Mouse (Mus musculus) R1 (cell line): ENCODE measurements around the gene Clec2g.
A peak's percentile ranks its signal among the peaks of the same experiment; 100 is the strongest.
"Not testable (repeated sequence)": the region's sequence is repeated elsewhere in the genome, so short reads cannot be mapped to it uniquely, and the experiment has no call there.

Source experiments
- DNase-seq: peaks from one replicate; pipeline ENCODE4 v3.0.0-alpha.2; 2018; ENCODE audit warnings: low read depth, low spot score

Gene Clec2g

GRCm38 (mm10) chr6:128971394-128972039 lies 37.3 kb downstream of the Clec2g start:
- DNase-seq: no peak

- no peak for DNase-seq
These were observed 38.0 kb downstream of the Clec2g start for GRCm38 (mm10) chr6:128972156-128972555.

GRCm38 (mm10) chr6:128972687-128973438 lies 38.7 kb downstream of the Clec2g start:
- peak; percentile 18 for DNase-seq

- no peak for DNase-seq
These were observed 39.2 kb downstream of the Clec2g start for GRCm38 (mm10) chr6:128973439-128973697.

DNA sequence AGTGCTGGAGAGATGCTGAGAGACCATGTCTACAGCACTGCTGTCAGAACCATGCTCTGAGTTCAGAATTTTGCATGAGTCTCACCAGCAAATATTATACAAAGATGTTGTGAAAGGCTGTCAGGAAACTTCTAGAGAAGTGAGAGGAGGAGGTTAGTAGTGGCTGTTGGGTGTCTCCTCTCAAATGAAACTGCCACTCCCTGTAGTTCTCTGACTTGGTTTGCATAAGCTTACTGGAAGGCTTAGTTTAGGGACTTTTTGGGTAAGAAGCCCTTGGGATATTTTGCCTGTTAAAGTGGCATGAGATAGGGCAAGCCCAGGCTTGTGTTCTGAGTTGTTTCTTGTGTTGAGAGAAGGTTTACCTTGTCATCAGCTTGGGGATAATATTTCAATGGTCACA lies 40.7 kb downstream of the Clec2g start:
- DNase-seq: not testable (repeated sequence)

DNA sequence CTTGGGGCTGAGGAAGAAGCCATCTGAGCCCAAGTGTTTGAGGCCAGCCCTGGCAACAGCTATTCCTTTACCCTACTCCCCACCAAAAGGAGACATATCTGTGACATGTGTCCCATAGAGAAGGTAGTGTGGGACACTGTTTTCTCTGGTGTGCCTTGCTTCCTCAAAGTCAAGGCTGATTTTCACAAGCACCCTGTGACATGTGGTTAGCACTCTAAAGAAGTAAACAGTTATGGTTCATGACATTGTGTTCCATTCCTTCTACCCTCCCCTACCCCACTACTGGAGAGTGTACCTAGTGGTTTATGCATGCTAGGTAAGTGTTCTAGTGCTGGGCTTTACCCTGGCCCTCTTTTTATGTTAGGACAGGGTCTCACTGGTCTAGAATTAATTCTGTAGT lies 42.0 kb downstream of the Clec2g start:
- DNase-seq: no peak

DNA sequence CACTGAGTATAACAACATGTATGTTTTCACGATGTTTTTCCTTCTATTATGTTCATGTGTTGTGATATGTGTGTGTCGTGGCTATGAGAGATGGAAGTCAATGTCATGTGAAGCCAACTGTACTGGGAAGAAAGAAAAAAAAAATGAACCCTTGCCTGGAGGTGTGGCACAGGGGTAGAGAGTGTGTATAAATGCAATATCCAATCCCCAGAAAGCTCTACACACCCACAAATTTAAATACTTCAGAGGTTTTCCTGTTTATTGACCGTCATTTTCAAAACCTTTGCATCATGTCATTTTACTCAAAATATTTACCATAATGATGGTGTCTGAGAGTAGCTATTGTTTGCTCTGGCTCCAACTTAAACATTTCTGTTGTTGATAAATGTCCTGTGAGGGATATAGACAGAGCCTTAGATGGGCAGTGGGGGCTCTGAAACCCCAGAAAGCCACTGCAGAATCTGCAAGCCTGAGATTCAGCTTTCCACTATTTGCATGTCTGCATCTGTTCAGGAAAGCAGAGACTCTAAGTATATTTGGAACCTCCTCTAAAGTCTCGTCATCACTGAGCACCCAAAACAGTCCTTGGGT lies 47.9 kb downstream of the Clec2g start:
- DNase-seq: not testable (repeated sequence)

DNA sequence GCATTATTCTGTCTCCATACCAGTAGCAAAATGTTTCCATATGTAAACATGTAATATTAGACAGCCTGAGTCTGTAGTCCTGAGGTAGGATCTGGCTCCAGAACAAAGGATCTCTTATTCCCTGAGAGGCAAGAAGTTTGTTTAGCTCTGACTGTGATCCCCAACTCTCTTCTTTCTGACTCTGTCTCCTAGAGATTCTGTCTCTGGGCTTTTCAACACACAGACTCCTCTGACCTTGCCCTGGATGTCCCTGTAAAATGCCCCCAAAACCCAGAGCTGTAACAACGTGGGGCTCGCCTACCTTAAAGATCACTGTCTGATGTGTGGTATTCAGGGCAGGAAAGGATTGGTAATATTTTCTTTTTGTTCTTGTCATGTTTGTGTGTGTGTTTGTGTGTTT lies 58.2 kb downstream of the Clec2g start:
- DNase-seq: no peak

- DNase-seq: peak; percentile 43
These were observed 58.6 kb downstream of the Clec2g start for GRCm38 (mm10) chr6:128992753-128993152.

DNA sequence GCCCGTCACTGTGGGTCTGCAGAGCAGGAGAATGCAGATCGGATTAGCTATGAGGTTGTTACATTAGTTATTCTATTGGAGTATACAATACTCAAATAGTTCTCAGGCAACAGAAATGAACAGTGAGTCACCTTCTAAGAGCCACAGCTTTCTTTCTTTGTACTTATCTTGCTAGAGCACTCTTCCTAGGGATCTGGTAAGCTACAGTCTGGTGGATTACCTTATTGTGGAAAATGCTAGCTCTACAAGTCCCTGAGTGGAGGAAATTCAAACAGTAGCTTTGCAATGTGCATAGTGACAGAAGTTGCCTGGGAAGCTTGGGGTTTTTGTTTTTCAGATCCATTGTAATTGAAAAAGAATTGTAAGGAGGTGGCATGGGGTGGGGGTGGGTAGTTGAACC lies 59.0 kb downstream of the Clec2g start:
- DNase-seq: peak; percentile 23

GRCm38 (mm10) chr6:128994336-128994735 lies 60.2 kb downstream of the Clec2g start:
- peak; percentile 89 for DNase-seq

GRCm38 (mm10) chr6:128994742-128995141 lies 60.6 kb downstream of the Clec2g start:
- DNase-seq: no peak

DNA sequence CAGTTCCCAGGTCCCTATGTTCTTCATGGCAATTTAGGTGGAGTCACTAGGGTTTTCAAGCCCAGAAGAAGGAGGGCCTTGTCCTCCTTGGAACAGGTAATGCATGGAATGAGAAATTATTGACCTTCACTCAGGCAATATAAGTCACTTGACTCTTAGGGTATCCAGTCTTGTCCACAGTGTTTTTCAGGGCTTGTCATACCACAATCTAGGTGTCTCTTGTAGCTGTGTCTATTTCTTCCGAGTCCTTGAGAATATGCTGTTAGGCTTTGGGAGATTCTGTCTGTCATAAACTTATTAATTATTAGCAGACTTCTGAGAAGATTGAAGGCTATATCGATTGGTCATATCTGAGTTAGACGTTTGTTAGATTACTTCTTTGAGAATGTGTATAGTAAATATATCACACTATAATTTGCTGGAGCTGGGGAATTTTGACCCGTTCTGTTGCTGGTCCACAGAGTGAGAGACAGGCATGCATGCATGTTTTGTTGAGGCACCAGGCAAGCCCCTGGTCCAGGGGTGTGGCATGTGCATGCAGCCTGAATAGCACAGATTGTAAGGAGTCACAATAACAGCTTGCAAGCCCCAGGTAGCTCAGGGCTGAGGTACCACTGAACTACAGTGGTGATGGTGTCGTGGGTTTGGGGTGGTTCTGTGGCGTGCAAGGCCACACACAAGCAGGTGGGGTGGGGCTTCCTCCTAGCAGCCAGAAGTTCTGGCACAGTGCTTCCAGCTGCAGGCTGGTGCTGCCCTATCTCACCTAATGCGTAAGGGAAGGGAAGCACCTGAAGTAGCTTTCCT lies 61.3 kb downstream of the Clec2g start:
- no peak for DNase-seq

GRCm38 (mm10) chr6:128996054-128996767 lies 62.0 kb downstream of the Clec2g start:
- peak; percentile 15 for DNase-seq

- no peak for DNase-seq
These were observed 62.7 kb downstream of the Clec2g start for GRCm38 (mm10) chr6:128996768-128997442.

GRCm38 (mm10) chr6:129001392-129001791 lies 67.2 kb downstream of the Clec2g start:
- no peak for DNase-seq

- no peak for DNase-seq
These were observed 74.4 kb downstream of the Clec2g start for GRCm38 (mm10) chr6:129008552-129008951.

DNA sequence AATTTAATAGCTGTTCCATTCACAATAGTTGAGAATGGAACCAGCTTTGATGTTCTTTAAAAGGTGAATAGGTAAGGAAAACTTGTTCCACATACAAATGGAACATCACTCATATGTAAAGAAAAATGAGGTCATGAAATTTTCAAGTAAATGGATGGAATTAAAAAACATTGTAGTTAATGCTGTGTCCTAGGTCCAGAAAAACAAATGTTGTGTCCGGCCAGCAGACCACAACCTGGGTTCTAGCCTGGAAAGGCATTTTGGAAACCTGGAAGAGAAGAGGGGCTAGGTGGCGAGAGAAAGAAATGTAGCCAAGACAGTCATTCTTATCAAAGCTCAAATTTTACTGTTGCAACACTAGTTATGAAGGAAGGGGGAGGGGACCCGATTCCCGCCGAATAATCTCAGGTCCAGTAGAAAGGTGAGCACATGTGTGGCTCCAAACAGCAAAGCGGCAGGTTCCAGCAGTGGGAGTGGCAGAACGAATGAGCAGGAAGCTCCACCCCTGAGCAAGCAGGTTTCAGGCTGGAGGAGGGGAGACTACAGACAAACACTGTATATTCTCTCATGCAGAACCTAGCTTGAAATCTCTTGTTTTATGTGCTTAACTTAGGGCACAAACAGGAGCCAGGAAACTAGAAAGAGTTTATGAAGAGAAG lies 75.8 kb downstream of the Clec2g start:
- DNase-seq: not testable (repeated sequence)

DNA sequence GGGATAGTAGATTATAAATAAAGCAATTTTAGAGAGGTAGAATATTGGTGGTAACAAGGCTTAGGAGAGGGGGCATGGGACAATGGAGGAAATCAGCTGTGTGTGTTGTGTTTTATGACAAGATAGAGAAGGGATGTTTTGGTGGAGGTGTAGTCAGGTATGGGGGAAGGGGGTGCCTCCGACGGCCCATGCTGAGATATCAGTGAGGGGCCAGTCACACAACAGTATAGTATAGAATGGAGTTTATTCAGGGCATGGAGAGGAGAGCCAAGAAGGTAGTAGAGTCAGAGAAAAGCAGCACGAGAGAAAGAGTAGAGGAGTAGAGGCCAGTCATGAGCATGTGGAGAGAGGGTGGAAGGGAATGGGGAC lies 76.3 kb downstream of the Clec2g start:
- no peak for DNase-seq

- not testable (repeated sequence) for DNase-seq
These were observed 77.8 kb downstream of the Clec2g start for GRCm38 (mm10) chr6:129012012-129012411.

- no peak for DNase-seq
These were observed 78.8 kb downstream of the Clec2g start for GRCm38 (mm10) chr6:129012966-129013365.
